Mouse (Mus musculus) midbrain, embryonic 16.5 days (tissue): ENCODE measurements around the gene Irf2. TPM values are rescaled to one million over a fixed set of nuclear protein-coding genes. Genes with fewer than 3 reads are reported as not detected.

Experiments
- ATAC-seq: fragments of 200-750 bp; cut with Nextera tagmentation; 2 replicates; pipeline ENCODE4 v1.8.0; 2017; ENCODE audit warnings: moderate TSS enrichment
- H3K27ac ChIP-seq: fragments of 300-500 bp; sonication (generic); 2 replicates; pipeline ENCODE4 v1.5.1; 2014; ENCODE audit warnings: mild to moderate bottlenecking, low read length, mixed read lengths
- H3K27me3 ChIP-seq: fragments of 300-500 bp; sonication (generic); 2 replicates; pipeline ENCODE4 v1.6.1; 2014; ENCODE audit warnings: low read depth, low read length, mixed read lengths; ENCODE audit not compliant: control insufficient read depth, insufficient read depth
- H3K36me3 ChIP-seq: fragments of 300-500 bp; sonication (generic); 2 replicates; pipeline ENCODE4 v1.6.1; 2014; ENCODE audit warnings: mild to moderate bottlenecking, low read length, moderate library complexity, mixed read lengths; ENCODE audit not compliant: control insufficient read depth, insufficient read depth
- H3K4me1 ChIP-seq: fragments of 300-500 bp; sonication (generic); 2 replicates; pipeline ENCODE4 v1.6.1; 2014; ENCODE audit warnings: mild to moderate bottlenecking, low read length, mixed read lengths; ENCODE audit not compliant: control insufficient read depth, insufficient read depth
- H3K4me2 ChIP-seq: fragments of 300-500 bp; sonication (generic); 2 replicates; pipeline ENCODE4 v1.6.1; 2014; ENCODE audit warnings: mild to moderate bottlenecking, low read length, mixed read lengths
- H3K4me3 ChIP-seq: fragments of 300-500 bp; sonication (generic); 2 replicates; pipeline ENCODE4 v1.5.1; 2014; ENCODE audit warnings: low read depth, mild to moderate bottlenecking, low read length, moderate library complexity, mixed read lengths
- H3K9ac ChIP-seq: fragments of 300-500 bp; sonication (generic); 2 replicates; pipeline ENCODE4 v1.6.1; 2014; ENCODE audit warnings: low read depth, low read length, mixed read lengths
- H3K9me3 ChIP-seq: fragments of 300-500 bp; sonication (generic); replicated peaks from 2 replicates; pipeline ENCODE4 v1.6.1; 2014; ENCODE audit warnings: mild to moderate bottlenecking, low read length, mixed read lengths; ENCODE audit not compliant: control insufficient read depth, poor library complexity, severe bottlenecking
- WGBS: fragments of 180-500 bp; shearing (Covaris S2); extraction: QIAGEN DNeasy Blood & Tissue Kit; methylation state at CpG from one replicate; pipeline ENCODE4 v1.1.7; 2014; 5-methylcytosine and 5-hydroxymethylcytosine counted together
- polyA plus RNA-seq: library from polyadenylated mRNA; unstranded; fragments of >200 nt; fragmentation: Nextera tagmentation; extraction: Ambion mirVana; gene quantifications from 2 replicates; pipeline ENCODE4 v1.2.1, GENCODE M21; 2015

Gene Irf2
- polyA plus RNA-seq, 1 experiment from 2014 or later, result 10.3 TPM

- no peak for ATAC-seq
- Histone ChIP-seq H3K4me1 (no peaks in the 10 kb centered on the region), H3K9me3 (no peaks in the 10 kb centered on the region), H3K27ac (no peak overlapping the region), H3K4me3 (no peak overlapping the region), H3K27me3 (no peaks in the 10 kb centered on the region), H3K36me3 (no peaks in the 10 kb centered on the region), H3K4me2 (no peak overlapping the region), H3K9ac (no peak overlapping the region)
- 71% methylated on average over 2 of the region's 2 CpGs for WGBS
Observed at GRCm38 (mm10) chr8:46758676-46759075, 19.1 kb downstream of the Irf2 start.

GRCm38 (mm10) chr8:46759562-46759961 is 20.0 kb downstream of the Irf2 start:
- WGBS, result 94% methylated on average over 7 of the region's 7 CpGs
- ATAC-seq, result no peak
- Histone ChIP-seq H3K4me1 (no peaks in the 10 kb centered on the region), H3K36me3 (no peaks in the 10 kb centered on the region), H3K4me3 (no peak overlapping the region), H3K9ac (no peak overlapping the region), H3K4me2 (no peak overlapping the region), H3K27ac (no peak overlapping the region), H3K9me3 (no peaks in the 10 kb centered on the region), H3K27me3 (no peaks in the 10 kb centered on the region)

- Histone ChIP-seq H3K27ac (no peak overlapping the region), H3K9me3 (no peaks in the 10 kb centered on the region), H3K27me3 (no peaks in the 10 kb centered on the region), H3K4me2 (no peak overlapping the region), H3K36me3 (no peaks in the 10 kb centered on the region), H3K4me1 (no peaks in the 10 kb centered on the region), H3K4me3 (no peak overlapping the region), H3K9ac (no peak overlapping the region)
- ATAC-seq, result no peak
- WGBS, result 90% methylated on average over 7 of the region's 7 CpGs
Observed at GRCm38 (mm10) chr8:46760701-46761100, 21.2 kb downstream of the Irf2 start.

- H3K9me3 ChIP-seq, result no peaks in the 10 kb centered on the region
- H3K4me3 ChIP-seq, result no peak overlapping the region
- no peak overlapping the region for H3K9ac ChIP-seq
- 78% methylated on average over 6 of the region's 6 CpGs for WGBS
- no peak overlapping the region for H3K27ac ChIP-seq
- no peak for ATAC-seq
- H3K4me1 ChIP-seq, result no peaks in the 10 kb centered on the region
- H3K36me3 ChIP-seq, result no peaks in the 10 kb centered on the region
- no peak overlapping the region for H3K4me2 ChIP-seq
- H3K27me3 ChIP-seq, result no peaks in the 10 kb centered on the region
Observed at GRCm38 (mm10) chr8:46761454-46761853, 21.9 kb downstream of the Irf2 start.

- H3K4me1 ChIP-seq, result no peaks in the 10 kb centered on the region
- peak; percentile 32; the same call in 1 of the 2 replicates for ATAC-seq
- H3K4me3 ChIP-seq, result no peak overlapping the region
- H3K27me3 ChIP-seq, result no peaks in the 10 kb centered on the region
- H3K9me3 ChIP-seq, result no peaks in the 10 kb centered on the region
- no peak overlapping the region for H3K27ac ChIP-seq
- H3K36me3 ChIP-seq, result no peaks in the 10 kb centered on the region
- WGBS, result 68% methylated on average over 11 of the region's 11 CpGs
- H3K4me2 ChIP-seq, result no peak overlapping the region
- no peak overlapping the region for H3K9ac ChIP-seq
Observed at GRCm38 (mm10) chr8:46769408-46770180, 30.1 kb downstream of the Irf2 start.

- ATAC-seq, result no peak
- Histone ChIP-seq H3K4me3 (no peak overlapping the region), H3K4me1 (no peaks in the 10 kb centered on the region), H3K9ac (no peak overlapping the region), H3K27me3 (no peaks in the 10 kb centered on the region), H3K36me3 (no peaks in the 10 kb centered on the region), H3K9me3 (no peaks in the 10 kb centered on the region), H3K27ac (no peak overlapping the region), H3K4me2 (no peak overlapping the region)
- 17% methylated on average over 7 of the region's 7 CpGs for WGBS
Observed at GRCm38 (mm10) chr8:46770905-46771516, 31.5 kb downstream of the Irf2 start.

- Histone ChIP-seq H3K9me3 (no peaks in the 10 kb centered on the region), H3K4me1 (no peaks in the 10 kb centered on the region), H3K36me3 (no peaks in the 10 kb centered on the region), H3K27ac (no peak overlapping the region), H3K4me3 (no peak overlapping the region), H3K4me2 (no peak overlapping the region), H3K9ac (no peak overlapping the region), H3K27me3 (no peaks in the 10 kb centered on the region)
- 89% methylated on average over 6 of the region's 6 CpGs for WGBS
- ATAC-seq, result no peak
Observed at GRCm38 (mm10) chr8:46772801-46773200, 33.3 kb downstream of the Irf2 start.

- no peaks in the 10 kb centered on the region for H3K27me3 ChIP-seq
- no peaks in the 10 kb centered on the region for H3K4me1 ChIP-seq
- WGBS, result 97% methylated on average over 10 of the region's 10 CpGs
- no peak overlapping the region for H3K4me3 ChIP-seq
- H3K9me3 ChIP-seq, result no peaks in the 10 kb centered on the region
- no peak overlapping the region for H3K4me2 ChIP-seq
- no peaks in the 10 kb centered on the region for H3K36me3 ChIP-seq
- no peak overlapping the region for H3K9ac ChIP-seq
- H3K27ac ChIP-seq, result no peak overlapping the region
- no peak for ATAC-seq
Observed at GRCm38 (mm10) chr8:46777760-46778460, 38.4 kb downstream of the Irf2 start.
